Mouse (Mus musculus) neutrophil, adult 5-6 weeks (primary cell): ENCODE results near the gene Kcnk3. TPM values are rescaled to one million over a fixed set of nuclear protein-coding genes. Genes with fewer than 3 reads are reported as not detected.

Experiments used
- ATAC-seq: fragments of 151-379, 151-347 bp; 2 replicates; pipeline ENCODE4 v1.8.0; 2017; ENCODE audit warnings: mild to moderate bottlenecking, moderate TSS enrichment; ENCODE audit not compliant: insufficient number of reproducible peaks, poor library complexity, low FRiP score, severe bottlenecking; ENCODE audit errors: extremely low read depth
- total RNA-seq: library from RNA; stranded (forward); fragments of 200-1000 nt; gene quantifications from 2 replicates; pipeline ENCODE4 v1.2.3, GENCODE M21; 2017

Kcnk3 gene
- total RNA-seq, 1 experiment from 2014 or later = not detected

DNA sequence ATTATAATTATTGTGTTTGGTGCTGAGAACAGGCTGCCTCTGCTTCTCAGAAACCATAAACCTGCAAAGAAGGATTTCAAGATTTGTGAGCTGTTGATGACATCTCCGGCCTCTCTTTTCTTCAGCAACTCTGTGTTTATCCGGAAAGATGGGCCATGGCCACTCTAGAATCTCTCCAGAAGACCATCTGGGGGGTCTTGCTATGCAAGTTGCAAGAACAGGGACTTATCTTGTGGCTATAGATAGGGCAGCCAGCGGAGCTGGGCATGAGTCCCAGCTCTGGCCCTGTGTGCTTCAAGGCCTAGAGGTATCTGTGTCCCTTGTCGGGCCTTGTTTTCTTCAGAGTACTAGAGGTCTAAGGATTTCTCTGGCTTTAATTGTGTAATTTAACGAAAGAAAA is 6.0 kb upstream of the Kcnk3 start:
- no peak for ATAC-seq

DNA sequence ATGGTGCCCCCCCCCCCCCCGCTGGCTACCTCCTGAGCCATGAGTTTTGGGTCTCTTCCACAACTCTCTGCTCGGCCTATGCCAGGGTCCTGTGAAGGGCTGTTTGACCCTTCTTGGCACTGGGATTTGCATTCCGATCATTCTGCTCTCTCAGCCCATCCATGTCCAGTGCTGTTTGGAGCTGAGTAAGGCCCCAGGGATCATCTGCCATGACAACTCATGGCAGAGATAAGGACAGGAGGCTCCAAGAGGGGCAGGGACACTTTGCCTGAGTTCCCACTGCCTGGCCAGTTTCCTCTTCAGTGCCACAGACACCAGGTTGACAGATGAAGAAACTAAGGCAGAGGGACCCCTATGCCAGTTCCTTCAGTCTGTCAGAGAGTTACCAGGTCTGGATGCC is 1.4 kb upstream of the Kcnk3 start:
- ATAC-seq = no peak

DNA sequence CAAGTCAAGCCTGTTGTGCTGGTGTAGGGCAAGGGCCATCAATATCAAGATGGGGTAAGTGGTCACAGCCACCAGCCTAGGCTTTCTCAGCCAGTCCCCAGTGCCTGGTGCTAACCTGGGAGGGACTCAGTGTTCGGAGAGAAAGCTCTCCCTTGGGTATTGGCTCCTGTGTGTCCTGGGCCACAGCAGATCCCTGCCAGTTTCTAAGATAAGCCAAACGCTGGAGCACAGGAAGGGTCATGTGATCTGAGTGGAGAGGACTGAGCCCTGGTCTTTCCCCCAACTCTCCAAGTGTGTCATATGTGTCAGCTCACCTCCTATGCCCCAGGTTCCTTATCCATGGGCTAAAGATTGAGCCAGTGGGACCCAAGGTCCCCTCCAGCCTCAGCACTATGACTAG is 869 bp upstream of the Kcnk3 start:
- no peak for ATAC-seq

DNA sequence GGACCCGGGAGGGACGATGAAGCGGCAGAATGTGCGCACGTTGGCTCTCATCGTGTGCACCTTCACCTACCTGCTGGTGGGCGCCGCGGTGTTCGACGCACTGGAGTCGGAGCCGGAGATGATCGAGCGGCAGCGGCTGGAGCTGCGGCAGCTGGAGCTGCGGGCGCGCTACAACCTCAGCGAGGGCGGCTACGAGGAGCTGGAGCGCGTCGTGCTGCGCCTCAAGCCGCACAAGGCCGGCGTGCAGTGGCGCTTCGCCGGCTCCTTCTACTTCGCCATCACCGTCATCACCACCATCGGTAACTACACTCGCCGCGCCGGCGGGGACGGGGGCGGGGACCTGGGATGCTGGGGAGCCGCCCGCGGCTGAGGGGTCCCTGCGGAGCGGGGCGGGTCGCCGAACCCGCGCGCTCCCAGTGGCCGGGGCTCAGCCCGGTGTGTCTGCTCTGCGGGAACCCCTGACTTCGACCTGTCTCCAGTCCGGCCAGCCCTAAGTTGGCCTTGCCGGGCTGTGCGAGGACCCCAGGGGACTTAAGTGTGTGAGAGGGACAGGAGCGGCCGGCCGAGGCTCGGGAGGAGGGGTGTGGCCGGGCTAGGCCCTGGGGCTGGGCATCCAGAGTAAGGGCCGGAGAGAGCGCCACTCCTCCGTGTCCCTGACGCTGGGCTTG is 465 bp downstream of the Kcnk3 start:
- no peak for ATAC-seq

DNA sequence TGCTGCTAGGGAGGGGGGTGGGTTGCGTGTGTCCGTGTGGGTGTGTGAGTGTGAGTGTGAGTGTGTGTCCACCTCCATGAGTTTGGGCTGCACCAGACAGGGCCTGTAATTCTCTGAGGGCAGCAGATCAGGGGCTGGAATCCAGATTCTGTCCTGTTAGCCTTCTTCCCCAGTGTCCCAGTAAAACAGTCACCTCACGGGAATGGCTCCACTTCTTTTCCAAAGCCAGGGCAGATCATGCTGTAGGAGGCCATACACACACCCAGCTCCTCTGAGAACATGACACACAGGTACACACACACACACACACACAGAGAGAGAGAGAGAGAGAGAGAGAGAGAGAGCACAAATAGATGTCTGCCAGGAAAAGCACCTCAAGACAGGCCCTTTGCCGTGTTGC is 1.1 kb downstream of the Kcnk3 start:
- ATAC-seq = no peak

DNA sequence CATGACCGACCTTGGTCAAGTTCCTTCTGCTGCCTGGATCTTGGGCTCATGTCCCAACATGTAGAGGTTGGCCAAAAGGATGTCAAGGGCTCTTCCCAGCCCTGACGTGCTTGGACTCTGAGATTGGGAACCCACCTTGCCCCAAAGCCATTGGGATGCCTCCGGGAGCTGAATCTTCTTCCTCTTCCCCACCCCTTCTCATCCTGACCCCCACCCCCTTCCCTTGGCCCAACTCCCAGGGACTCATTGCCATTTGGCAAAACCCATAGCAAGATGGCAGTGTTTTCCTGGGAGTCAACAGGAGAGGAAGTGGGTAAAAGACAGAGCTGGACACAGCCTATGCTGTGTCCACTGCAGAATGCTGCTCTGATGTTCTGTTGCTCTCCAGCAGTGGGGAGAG is 1.6 kb downstream of the Kcnk3 start:
- ATAC-seq = no peak

DNA sequence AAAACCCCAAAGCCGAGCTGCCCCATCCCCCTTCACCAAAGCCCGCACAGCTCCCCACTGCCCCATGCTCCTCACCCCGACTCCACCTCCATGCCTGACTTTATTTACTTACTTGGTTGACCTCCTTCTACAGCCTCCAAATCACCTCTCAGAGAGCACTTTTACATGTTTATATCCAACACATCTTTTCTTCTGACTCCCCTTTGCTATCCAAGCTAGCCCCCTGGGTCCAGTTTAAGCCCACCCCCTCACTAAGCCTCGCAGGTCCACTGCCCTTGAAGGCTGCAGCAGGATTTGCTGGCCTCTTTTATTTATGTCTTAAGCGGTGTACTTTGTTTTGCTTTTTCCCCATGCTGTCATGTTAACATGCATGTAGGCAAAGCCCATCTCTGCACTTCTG is 2.3 kb downstream of the Kcnk3 start:
- ATAC-seq = no peak

DNA sequence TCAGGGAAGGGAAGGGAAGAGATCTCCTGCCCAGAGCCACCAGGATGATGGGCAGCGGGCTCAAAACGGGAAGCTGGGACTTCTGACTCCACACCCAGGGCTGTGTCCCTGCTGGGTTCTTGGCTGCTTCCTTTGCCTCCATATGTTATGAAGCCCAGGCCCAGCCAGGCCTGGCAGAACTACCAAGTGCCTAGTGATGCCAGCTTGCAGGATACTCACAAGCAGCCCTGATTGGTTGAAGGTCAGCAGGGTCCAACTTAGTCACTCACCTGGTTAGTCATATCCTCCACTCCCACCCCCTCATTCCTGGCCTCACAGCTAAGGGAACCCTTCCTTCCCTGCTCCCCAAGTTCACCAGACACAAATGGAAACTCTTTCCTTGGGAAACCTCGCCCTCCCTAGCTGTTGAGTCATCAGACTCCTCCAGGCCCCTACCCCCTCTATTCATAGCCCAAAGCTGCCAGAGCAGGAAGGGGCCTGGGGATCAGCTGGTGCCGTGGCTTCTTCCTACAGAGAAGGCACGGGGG is 3.3 kb downstream of the Kcnk3 start:
- no peak for ATAC-seq

DNA sequence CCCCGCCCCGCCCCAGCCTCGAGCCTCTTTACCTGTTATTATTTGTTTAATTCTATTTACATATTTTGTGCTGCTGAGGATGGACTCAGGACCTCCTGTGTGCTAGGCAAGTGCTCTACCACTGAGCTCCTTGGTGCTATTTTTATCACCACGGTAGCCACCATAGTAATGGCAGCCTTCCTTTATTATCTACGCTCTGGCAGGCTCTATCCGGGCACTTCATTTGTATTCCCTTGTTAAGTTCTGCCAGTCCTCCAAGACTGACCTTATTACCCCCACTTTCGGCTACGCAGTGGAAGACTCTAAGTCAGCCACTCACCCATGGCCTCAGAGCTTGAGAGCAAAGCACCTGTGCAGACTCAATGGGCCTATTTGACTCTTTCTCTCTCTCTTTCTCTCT is 3.8 kb downstream of the Kcnk3 start:
- ATAC-seq = no peak

DNA sequence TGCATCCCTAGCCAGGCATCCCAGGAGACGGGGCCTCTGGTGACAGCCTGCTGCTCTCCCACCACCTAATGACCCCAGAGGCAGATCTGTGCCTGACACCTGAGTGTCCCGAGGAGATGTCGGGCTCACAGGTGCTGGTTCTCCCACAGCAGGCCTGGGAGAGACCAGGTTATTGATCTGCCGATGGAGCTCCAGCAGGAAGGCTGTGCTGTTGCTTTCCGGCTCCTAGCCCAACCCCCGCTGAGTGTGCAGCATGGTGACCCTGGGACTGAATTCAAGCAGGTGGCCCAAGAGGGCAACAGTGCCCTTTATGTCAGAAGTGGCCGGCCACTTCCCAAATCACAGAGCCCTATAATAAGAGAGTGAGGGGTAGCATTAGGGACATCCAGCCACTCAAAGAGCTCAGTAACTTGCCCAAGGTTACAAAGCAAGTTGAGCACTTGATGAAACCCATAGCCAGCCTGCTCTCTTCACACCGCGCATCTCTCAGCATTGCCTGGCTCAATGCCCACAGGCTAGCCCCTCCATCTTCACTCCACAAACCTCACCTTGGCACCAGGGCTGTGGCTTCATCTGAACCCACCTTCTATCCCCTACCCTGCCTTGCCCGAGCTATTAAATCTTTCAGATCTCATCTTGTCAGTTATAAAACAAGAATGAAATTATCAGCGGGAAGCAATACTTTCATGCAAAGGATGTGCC is 4.5 kb downstream of the Kcnk3 start:
- no peak for ATAC-seq

DNA sequence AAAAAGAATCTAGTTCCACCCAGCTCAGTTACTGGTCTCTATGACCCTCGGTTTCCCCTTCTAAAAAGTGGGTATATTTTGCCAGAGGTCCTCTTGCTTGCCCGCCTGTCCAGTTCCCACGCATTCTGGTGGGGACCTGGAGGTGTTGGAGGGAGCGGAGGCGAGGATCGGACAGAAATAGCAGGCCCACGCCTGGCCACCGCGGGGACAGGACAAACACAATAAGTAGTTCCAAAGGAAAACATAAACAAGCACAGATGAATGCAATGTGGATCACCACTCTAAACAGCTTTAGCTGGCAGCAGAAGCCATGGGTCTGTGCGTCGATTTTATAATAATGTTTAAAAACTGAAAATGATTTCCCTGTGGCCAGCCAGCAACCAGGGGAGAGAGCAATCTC is 5.4 kb downstream of the Kcnk3 start:
- no peak for ATAC-seq

DNA sequence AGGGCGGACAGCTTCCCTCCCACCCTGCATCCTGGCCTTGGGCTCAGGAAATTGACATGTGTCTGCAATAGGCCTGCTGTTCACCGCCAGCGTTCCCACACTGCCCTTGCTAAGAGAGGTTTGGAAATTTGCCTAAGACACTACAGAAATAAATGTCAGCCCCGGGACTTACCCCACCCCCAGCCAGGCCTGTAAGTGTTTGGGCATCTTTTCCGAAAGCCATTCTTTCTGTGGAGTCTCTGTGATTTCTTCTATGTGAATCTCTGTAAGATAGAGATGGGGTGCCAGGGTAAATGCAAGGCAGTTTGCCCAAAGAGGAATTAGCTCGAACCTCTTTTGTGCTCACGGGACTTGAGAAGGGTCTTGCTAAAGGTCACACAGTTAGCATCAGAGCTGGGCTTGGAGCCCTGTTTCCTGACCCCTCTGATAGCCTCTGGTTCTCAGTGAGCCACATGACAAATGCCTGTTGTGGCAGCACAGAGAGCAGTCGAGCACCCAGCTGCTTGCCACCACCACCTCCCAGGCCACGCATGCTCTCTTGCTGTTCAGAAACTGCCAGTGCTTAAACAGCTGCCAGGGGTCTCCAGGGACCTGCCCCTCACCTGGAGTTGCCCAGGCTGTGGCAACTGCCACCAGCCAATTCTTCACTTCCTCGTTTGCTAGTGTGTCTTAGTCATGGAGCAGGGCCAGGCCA is 6.0 kb downstream of the Kcnk3 start:
- peak; percentile 41; the same call in 1 of the 2 replicates for ATAC-seq

DNA sequence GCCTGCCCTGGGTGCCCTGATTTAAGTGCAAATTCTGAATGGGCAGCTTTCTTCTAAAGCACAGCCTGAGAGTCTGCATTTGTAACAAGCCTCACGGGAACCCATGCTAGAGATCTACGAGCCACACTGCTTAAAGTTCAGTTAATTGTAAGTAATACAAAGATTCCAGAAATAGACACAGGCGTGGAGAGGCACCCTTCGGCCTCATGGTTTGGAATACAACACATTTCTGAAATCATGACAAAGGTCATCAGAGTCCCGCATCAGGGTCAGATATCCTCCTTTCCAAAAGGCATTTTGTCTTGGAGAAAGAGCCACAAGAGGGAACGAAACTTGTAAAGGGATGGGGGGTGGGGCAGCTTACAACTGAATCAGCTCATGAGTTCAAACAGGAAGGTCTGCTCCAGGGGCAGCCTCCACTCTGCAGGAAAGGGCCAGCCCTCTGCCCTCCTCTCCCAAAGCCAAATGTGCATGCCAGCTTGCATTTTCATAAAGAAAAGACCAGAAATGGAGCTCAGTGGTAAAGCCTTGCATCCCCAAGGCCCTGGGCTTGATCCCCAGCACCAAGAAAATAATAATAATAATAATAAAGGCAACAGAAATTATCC is 7.1 kb downstream of the Kcnk3 start:
- no peak for ATAC-seq

DNA sequence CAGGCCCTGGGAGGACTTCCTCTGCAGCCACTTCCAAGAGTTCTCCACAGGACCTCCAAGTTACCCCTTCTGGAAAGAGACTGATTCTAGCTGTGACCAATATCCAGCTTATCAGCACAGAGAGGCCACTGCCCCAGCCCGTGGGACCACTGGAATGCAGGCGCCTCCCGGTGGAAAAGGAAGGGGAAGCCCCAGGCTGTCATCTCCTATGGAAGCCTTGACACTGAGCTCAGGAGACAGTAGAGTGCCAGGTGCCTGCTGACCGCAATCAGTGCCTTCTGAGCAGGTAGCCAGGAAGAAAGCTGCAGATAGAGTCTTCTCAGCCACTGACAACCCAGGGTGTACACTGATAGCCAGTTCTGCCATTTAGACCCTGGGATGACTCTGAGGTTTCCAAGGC is 13.4 kb downstream of the Kcnk3 start:
- ATAC-seq = no peak

DNA sequence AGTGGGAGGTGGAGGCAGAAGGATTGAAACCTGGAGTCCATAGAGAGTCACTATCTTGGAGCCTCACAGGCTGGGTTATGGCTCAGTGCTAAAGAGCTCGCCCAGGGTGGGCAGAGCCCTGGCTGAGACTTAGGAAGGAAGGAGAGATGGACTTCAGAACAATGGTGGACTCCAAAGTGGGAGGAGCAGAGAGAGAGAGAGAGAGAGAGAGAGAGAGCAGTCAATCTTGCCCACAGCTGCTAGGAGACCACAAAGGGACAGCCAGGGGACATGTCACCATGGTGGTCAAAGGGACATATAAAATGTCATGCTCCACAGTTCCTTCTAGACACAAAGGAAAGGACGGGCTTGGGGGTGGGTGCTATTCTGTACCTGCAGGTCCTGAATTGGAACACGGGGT is 15.3 kb downstream of the Kcnk3 start:
- ATAC-seq = no peak

DNA sequence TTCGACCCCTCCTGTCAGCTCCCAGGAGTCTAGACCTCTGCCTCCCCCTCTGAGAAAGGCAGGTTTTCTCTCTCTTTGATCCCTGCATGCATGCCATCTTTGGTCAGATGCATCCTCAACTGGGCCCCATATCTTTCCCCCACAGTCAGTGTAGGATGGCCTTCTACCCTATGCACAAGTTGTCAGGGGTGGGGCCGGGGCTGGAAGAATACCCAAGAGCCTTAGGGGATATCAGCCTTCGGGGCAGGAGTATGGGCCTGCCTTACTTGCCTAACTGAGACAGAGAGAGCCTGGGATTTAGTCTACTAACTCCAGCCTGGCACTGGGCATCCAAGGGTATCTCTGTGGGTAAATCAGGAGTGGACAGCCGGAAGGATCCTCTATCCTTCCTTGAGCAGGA is 16.0 kb downstream of the Kcnk3 start:
- no peak for ATAC-seq

DNA sequence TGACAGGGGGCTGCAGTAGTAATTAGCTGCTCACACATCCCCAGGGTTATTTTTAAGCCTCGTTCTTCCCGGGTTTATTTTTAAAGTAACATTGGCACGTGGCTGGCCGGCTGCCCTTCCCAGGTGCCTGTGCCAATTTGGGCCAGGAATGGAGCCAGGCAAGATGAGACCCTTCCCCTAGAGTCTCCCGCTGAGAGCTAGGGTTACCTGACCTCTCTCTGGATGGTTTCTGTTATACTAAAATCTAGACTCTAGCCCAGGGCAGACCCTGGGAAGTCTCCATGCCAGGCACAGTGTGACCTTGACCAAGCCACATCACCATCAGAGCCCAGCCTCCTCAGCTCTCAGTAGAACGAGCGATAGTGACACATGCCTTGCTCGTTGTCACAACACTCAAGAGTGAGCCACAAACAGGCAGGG is 16.8 kb downstream of the Kcnk3 start:
- ATAC-seq = no peak

DNA sequence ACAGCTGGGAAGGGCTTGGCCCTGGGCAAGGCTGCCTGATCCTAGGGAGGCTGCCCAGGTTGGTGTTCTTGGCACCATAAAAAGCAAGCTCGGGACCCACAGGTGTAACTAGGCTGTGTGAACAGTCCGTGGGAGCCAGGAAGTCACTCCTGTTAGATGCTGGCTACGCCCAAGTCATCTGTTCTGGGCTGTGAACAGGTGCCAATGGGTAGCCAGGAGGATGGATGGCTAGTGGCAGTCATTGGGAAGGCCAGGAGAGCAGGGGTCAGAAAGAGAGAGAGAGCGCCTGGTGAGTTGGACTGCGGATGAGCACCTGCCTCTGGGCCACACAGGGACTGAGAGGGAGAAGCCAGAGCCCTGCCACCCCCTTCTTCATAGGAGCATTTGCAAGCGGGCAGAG is 17.7 kb downstream of the Kcnk3 start:
- no peak for ATAC-seq

DNA sequence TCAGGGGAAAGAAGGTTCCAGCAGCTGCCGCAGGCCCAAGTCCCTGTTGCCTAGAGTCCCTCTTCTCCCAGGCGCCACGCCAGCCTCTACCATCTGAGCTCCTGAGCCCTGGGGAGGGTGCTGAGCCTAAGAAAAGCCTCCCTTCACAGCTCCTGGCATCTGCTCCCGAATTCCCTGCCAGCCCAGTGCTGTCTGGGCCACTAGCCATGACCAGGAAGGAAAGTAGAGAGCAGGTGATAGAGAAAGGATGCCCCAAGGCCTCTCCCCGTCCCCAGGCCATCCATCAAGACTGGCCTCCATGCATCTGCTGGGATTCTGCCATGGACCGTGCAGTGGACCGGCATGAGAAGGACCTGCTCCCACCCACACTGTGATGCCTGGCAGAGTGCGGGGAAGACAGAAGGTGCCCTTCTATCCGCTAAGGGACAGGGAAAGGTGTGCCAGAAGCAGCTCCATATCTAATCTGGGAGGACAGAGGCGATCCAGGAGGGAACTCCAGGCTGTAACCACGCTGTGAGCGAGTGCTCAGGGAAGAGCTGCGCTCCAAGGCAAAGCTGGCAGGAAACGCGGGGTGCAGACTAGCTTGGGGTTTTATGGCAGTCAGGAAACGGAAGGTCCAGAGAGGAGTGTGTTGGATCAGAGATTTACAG is 18.6 kb downstream of the Kcnk3 start:
- ATAC-seq = no peak
